Comparison of ENCODE assay signal across 20 mouse cellular contexts in genomic region chr5:48408276-48408675, GRCm38 (mm10).
"Had no signal": no experiment of that assay in that cellular context is flagged by ENCODE, and none has a peak within 500 bp of the region (broad histone marks: within the 10 kb centered on the region; RNA-seq: fewer than 3 reads in every experiment).

No protein-coding gene starts in this region.

- DNase-seq: lung, adult 18-20 months; lung, postnatal 14 days; lung, postnatal 4 days; midbrain, embryonic 14.5 days; retina, postnatal 1 day; right cerebral cortex, adult 18-20 months; right cerebral cortex, postnatal 25 days; right cerebral cortex, postnatal 4 days; spleen, adult 18-20 months; thymus, adult 2 months; thymus, postnatal 25 days; thymus, postnatal 4 days had no signal

- H3K4me1 ChIP-seq: lung, embryonic 15.5 days; midbrain, embryonic 12.5 days; neural tube, embryonic 13.5 days; neural tube, embryonic 15.5 days had no signal

- H3K9me3 ChIP-seq: lung, embryonic 15.5 days; midbrain, embryonic 10.5 days; midbrain, embryonic 12.5 days; neural tube, embryonic 13.5 days; neural tube, embryonic 15.5 days had no signal

- H3K4me3 ChIP-seq: lung, embryonic 15.5 days; midbrain, embryonic 10.5 days; midbrain, embryonic 12.5 days; myocyte; neural tube, embryonic 13.5 days; neural tube, embryonic 15.5 days had no signal

- H3K27ac ChIP-seq: lung, embryonic 15.5 days; midbrain, embryonic 10.5 days; midbrain, embryonic 12.5 days; neural tube, embryonic 13.5 days; neural tube, embryonic 15.5 days had no signal

- ATAC-seq: lung, postnatal 0 days; midbrain, embryonic 16.5 days had no signal

- H3K27me3 ChIP-seq: lung, embryonic 15.5 days; midbrain, embryonic 12.5 days; neural tube, embryonic 13.5 days; neural tube, embryonic 15.5 days had no signal

- H3K9ac ChIP-seq: lung, embryonic 15.5 days; midbrain, embryonic 12.5 days; neural tube, embryonic 13.5 days; neural tube, embryonic 15.5 days had no signal

- H3K36me3 ChIP-seq: midbrain, embryonic 10.5 days; midbrain, embryonic 12.5 days; neural tube, embryonic 13.5 days; neural tube, embryonic 15.5 days had no signal

- H3K4me2 ChIP-seq: lung, embryonic 15.5 days; midbrain, embryonic 12.5 days; neural tube, embryonic 13.5 days; neural tube, embryonic 15.5 days had no signal
